Mouse (Mus musculus) stomach, postnatal 0 days (tissue): ENCODE measurements around the gene Foxj1. TPM values are rescaled to one million over a fixed set of nuclear protein-coding genes. Genes with fewer than 3 reads are reported as not detected.

ENCODE experiments used
- ATAC-seq: fragments of 200-750 bp; cut with Nextera tagmentation; 2 replicates; pipeline ENCODE4 v1.8.0; 2017; ENCODE audit not compliant: low FRiP score, low TSS enrichment
- DNase-seq: peaks from one replicate; pipeline ENCODE4 v3.0.0-alpha.2; 2016; ENCODE audit warnings: low spot score
- H3K27ac ChIP-seq: fragments of 300-500 bp; sonication (generic); replicated peaks from 2 replicates; pipeline ENCODE4 v1.5.1; 2014; ENCODE audit warnings: mild to moderate bottlenecking, control low read depth
- H3K27me3 ChIP-seq: fragments of 300-500 bp; sonication (generic); 2 replicates; pipeline ENCODE4 v1.6.1; 2014; ENCODE audit warnings: low read length; ENCODE audit not compliant: control insufficient read depth, insufficient read depth
- H3K36me3 ChIP-seq: fragments of 300-500 bp; sonication (generic); 2 replicates; pipeline ENCODE4 v1.6.1; 2014; ENCODE audit warnings: low read length, mixed read lengths; ENCODE audit not compliant: control insufficient read depth, insufficient read depth
- H3K4me1 ChIP-seq: fragments of 300-500 bp; sonication (generic); replicated peaks from 2 replicates; pipeline ENCODE4 v1.6.1; 2014; ENCODE audit warnings: antibody characterized with exemption; ENCODE audit not compliant: control insufficient read depth, insufficient read depth
- H3K4me2 ChIP-seq: fragments of 300-500 bp; sonication (generic); replicated peaks from 2 replicates; pipeline ENCODE4 v1.6.1; 2014; ENCODE audit warnings: low read depth, mild to moderate bottlenecking, control low read depth, moderate library complexity
- H3K4me3 ChIP-seq: fragments of 300-500 bp; sonication (generic); 2 replicates; pipeline ENCODE4 v1.5.1; 2014; ENCODE audit warnings: low read depth, low read length, control low read depth
- H3K9ac ChIP-seq: fragments of 300-500 bp; sonication (generic); 2 replicates; pipeline ENCODE4 v1.6.1; 2014; ENCODE audit warnings: mild to moderate bottlenecking, low read length, control low read depth, mixed read lengths
- H3K9me3 ChIP-seq: fragments of 300-500 bp; sonication (generic); 2 replicates; pipeline ENCODE4 v1.6.1; 2016; ENCODE audit warnings: low read length; ENCODE audit not compliant: control insufficient read depth
- CTCF ChIP-seq: IDR thresholded peaks from 2 replicates; pipeline ENCODE4 v1.5.1; 2016; ENCODE audit warnings: antibody characterized with exemption, low read depth, mild to moderate bottlenecking, moderate library complexity
- EP300 ChIP-seq: optimal IDR thresholded peaks from 2 replicates; pipeline ENCODE3; 2016; ENCODE audit warnings: antibody characterized with exemption
- WGBS: fragments of 180-500 bp; shearing (Covaris S2); extraction: QIAGEN DNeasy Blood & Tissue Kit; methylation state at CpG from one replicate; pipeline ENCODE4 v1.1.7; 2014; 5-methylcytosine and 5-hydroxymethylcytosine counted together
- polyA plus RNA-seq: library from polyadenylated mRNA; unstranded; fragments of >200 nt; fragmentation: Nextera tagmentation; extraction: Ambion mirVana; gene quantifications from 2 replicates; pipeline ENCODE4 v1.2.1, GENCODE M21; 2015

Foxj1 gene
- polyA plus RNA-seq, 1 experiment from 2014 or later, result 0.19 TPM

DNA sequence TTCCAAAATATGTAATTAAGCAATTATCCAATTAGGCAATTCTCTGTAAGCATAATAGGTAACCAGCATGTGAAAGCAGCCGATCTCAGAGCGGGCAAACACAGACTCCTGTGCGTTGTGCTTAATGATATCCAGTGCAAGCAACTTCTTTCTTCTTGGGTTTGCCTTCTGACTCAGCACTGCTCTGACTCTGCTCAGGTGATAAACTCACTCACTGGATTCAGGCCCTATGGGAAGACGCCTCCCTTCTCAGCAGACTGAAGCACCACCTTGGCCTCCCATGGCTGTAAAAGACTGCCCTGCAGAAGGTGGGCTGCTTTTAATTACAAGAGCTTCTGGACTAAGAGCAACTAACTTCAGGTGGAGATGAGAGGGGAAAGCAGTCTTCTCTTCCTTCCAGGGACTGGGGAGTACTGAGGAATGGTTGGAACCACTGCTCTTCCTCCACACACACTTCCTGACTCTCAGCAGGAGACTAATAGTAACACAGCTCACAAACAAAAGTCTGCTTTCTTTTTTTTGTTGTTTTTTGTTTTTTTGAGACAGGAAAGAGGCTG, 36.8 kb upstream of the Foxj1 start:
- WGBS, result 70% methylated on average over 4 of the region's 4 CpGs
- TF ChIP-seq CTCF (no peak), EP300 (no peak)
- peak; percentile 57 for DNase-seq

DNA sequence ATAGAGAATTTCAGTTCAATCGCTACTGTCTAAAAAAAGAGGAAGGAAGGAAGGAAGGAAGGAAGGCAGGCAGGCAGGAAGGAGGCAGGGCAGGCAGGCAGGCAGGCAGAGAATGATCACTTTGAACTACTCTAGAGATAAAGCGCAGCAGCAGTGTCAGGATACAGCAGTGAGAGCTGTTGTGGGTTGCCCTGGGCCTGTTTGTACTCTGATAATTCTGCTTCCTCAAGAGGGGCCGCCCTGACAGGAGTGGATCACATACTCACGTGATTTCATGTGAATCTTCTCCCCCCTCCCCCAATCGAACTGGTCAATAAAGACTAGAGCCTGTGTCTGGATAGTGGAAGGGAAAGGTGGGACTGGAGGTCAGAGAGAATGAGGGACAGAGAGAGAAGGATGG, 34.4 kb upstream of the Foxj1 start:
- Histone ChIP-seq H3K27me3 (no peaks in the 10 kb centered on the region), H3K9ac (no peak overlapping the region), H3K27ac (no peak overlapping the region), H3K9me3 (no peaks in the 10 kb centered on the region), H3K36me3 (no peaks in the 10 kb centered on the region), H3K4me3 (no peak overlapping the region), H3K4me1 (no peaks in the 10 kb centered on the region), H3K4me2 (no peak overlapping the region)
- WGBS, result 54% methylated on average over 5 of the region's 5 CpGs
- no peak for ATAC-seq
- DNase-seq, result no peak
- TF ChIP-seq EP300 (no peak), CTCF (no peak)

More for the DNA sequence above, 36.8 kb upstream of the Foxj1 start:
- ATAC-seq, result peak; percentile 91
- H3K9ac ChIP-seq, result no peak overlapping the region
- no peaks in the 10 kb centered on the region for H3K27me3 ChIP-seq
- H3K4me2 ChIP-seq, result no peak overlapping the region
- no peak overlapping the region for H3K4me3 ChIP-seq
- H3K27ac ChIP-seq, result peak overlapping the region; percentile 49; the same call in 1 of the 2 replicates
- no peaks in the 10 kb centered on the region for H3K9me3 ChIP-seq
- no peaks in the 10 kb centered on the region for H3K4me1 ChIP-seq
- no peaks in the 10 kb centered on the region for H3K36me3 ChIP-seq

- no peak overlapping the region for H3K4me2 ChIP-seq
- no peaks in the 10 kb centered on the region for H3K4me1 ChIP-seq
- WGBS, result 82% methylated on average over 14 of the region's 14 CpGs
- ATAC-seq (no peak), DNase-seq (no peak)
- no peak overlapping the region for H3K4me3 ChIP-seq
- H3K27me3 ChIP-seq, result no peaks in the 10 kb centered on the region
- no peak overlapping the region for H3K9ac ChIP-seq
- H3K27ac ChIP-seq, result no peak overlapping the region
- TF ChIP-seq CTCF (no peak), EP300 (no peak)
- no peaks in the 10 kb centered on the region for H3K9me3 ChIP-seq
- no peaks in the 10 kb centered on the region for H3K36me3 ChIP-seq
Observed at GRCm38 (mm10) chr11:116369051-116369450, 33.9 kb upstream of the Foxj1 start.

DNA sequence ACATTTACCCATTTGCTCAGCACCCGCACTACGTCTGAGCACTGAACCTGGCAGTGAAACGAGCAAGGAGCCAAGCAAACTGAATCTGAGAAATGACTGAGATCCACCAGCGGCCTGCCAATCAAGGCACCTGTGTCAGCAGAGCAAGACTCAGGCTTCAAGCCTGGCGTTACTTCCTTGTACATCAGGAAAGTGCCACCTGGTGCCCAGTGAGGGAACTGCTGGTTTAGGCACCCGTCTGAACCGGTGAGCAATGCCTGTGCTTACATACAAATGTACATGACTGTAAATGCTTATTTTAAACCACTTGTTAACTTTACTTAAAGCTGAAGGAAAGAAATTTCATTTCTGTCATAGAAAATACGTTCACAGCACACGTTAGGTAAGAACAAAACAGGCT, 32.9 kb upstream of the Foxj1 start:
- peak; percentile 92 for DNase-seq
- no peaks in the 10 kb centered on the region for H3K4me1 ChIP-seq
- H3K4me3 ChIP-seq, result no peak overlapping the region
- peak; percentile 73 for ATAC-seq
- H3K9ac ChIP-seq, result no peak overlapping the region
- TF ChIP-seq CTCF (peak; percentile 89), EP300 (no peak)
- WGBS, result 22% methylated on average over 9 of the region's 9 CpGs
- no peak overlapping the region for H3K27ac ChIP-seq
- no peaks in the 10 kb centered on the region for H3K9me3 ChIP-seq
- H3K27me3 ChIP-seq, result no peaks in the 10 kb centered on the region
- H3K36me3 ChIP-seq, result no peaks in the 10 kb centered on the region
- H3K4me2 ChIP-seq, result no peak overlapping the region

GRCm38 (mm10) chr11:116366647-116367046, 31.4 kb upstream of the Foxj1 start:
- H3K4me3 ChIP-seq, result no peak overlapping the region
- ATAC-seq, result no peak
- DNase-seq, result no peak
- H3K36me3 ChIP-seq, result no peaks in the 10 kb centered on the region
- TF ChIP-seq CTCF (no peak), EP300 (no peak)
- H3K9ac ChIP-seq, result no peak overlapping the region
- no peak overlapping the region for H3K27ac ChIP-seq
- 71% methylated on average over 1 of the region's 1 CpGs for WGBS
- no peaks in the 10 kb centered on the region for H3K27me3 ChIP-seq
- no peaks in the 10 kb centered on the region for H3K9me3 ChIP-seq
- no peaks in the 10 kb centered on the region for H3K4me1 ChIP-seq
- no peak overlapping the region for H3K4me2 ChIP-seq

- Histone ChIP-seq H3K36me3 (no peaks in the 10 kb centered on the region), H3K27ac (no peak overlapping the region), H3K27me3 (no peaks in the 10 kb centered on the region), H3K4me3 (no peak overlapping the region), H3K9me3 (no peaks in the 10 kb centered on the region), H3K9ac (no peak overlapping the region), H3K4me1 (no peaks in the 10 kb centered on the region), H3K4me2 (no peak overlapping the region)
- ATAC-seq (no peak), DNase-seq (no peak)
- WGBS, result 86% methylated on average over 2 of the region's 2 CpGs
- TF ChIP-seq EP300 (no peak), CTCF (no peak)
Observed at GRCm38 (mm10) chr11:116366124-116366523, 30.9 kb upstream of the Foxj1 start.
